Mouse (Mus musculus) kidney, postnatal 0 days (tissue): Measurements from ENCODE around the gene Spred3. TPM values are rescaled to one million over a fixed set of nuclear protein-coding genes. Genes with fewer than 3 reads are reported as not detected.

Experiments
- ATAC-seq: fragments of 200-750 bp; cut with Nextera tagmentation; replicated peaks from 2 replicates; pipeline ENCODE4 v1.8.0; 2017; ENCODE audit warnings: low read depth, moderate number of reproducible peaks, moderate TSS enrichment, moderate library complexity; ENCODE audit not compliant: low FRiP score
- DNase-seq: peaks from one replicate; pipeline ENCODE4 v3.0.0-alpha.2; 2016; ENCODE audit warnings: low spot score
- H3K27ac ChIP-seq: fragments of 300-500 bp; sonication (generic); 2 replicates; pipeline ENCODE4 v1.5.1; 2014; ENCODE audit warnings: mild to moderate bottlenecking
- H3K27me3 ChIP-seq: fragments of 300-500 bp; sonication (generic); 2 replicates; pipeline ENCODE4 v1.6.1; 2014; ENCODE audit warnings: low read length, mixed read lengths; ENCODE audit not compliant: insufficient read depth
- H3K36me3 ChIP-seq: fragments of 300-500 bp; sonication (generic); 2 replicates; pipeline ENCODE4 v1.6.1; 2014; ENCODE audit warnings: low read length, mixed read lengths; ENCODE audit not compliant: insufficient read depth
- H3K4me1 ChIP-seq: fragments of 300-500 bp; sonication (generic); replicated peaks from 2 replicates; pipeline ENCODE4 v1.6.1; 2014; ENCODE audit warnings: antibody characterized with exemption, low read length, mixed read lengths; ENCODE audit not compliant: insufficient read depth
- H3K4me2 ChIP-seq: fragments of 300-500 bp; sonication (generic); 2 replicates; pipeline ENCODE4 v1.6.1; 2014; ENCODE audit warnings: mild to moderate bottlenecking, low read length, moderate library complexity, mixed read lengths
- H3K4me3 ChIP-seq: fragments of 300-500 bp; sonication (generic); replicated peaks from 2 replicates; pipeline ENCODE4 v1.5.1; 2014; ENCODE audit warnings: low read depth, low read length
- H3K9ac ChIP-seq: fragments of 300-500 bp; sonication (generic); 2 replicates; pipeline ENCODE4 v1.6.1; 2014; ENCODE audit warnings: low read depth, low read length
- H3K9me3 ChIP-seq: fragments of 300-500 bp; sonication (generic); replicated peaks from 2 replicates; pipeline ENCODE4 v1.6.1; 2016; ENCODE audit warnings: low read length, inconsistent platforms, mixed read lengths
- CTCF ChIP-seq: IDR thresholded peaks from 2 replicates; pipeline ENCODE4 v1.5.1; 2016; ENCODE audit warnings: antibody characterized with exemption, low read depth, mild to moderate bottlenecking, moderate library complexity
- WGBS: fragments of 180-500 bp; shearing (Covaris S2); extraction: QIAGEN DNeasy Blood & Tissue Kit; methylation state at CpG from one replicate; pipeline ENCODE4 v1.1.7; 2014; 5-methylcytosine and 5-hydroxymethylcytosine counted together
- polyA plus RNA-seq: library from polyadenylated mRNA; unstranded; fragments of >200 nt; fragmentation: Nextera tagmentation; extraction: Ambion mirVana; gene quantifications from 2 replicates; pipeline ENCODE4 v1.2.1, GENCODE M21; 2015

The Spred3 gene
- polyA plus RNA-seq, 1 experiment from 2014 or later, result 1.6 TPM

GRCm38 (mm10) chr7:29170755-29171561, 747 bp upstream of the Spred3 start:
- Histone ChIP-seq H3K27ac (no peak overlapping the region), H3K9me3 (no peaks in the 10 kb centered on the region), H3K4me2 (peak overlapping the region; percentile 88), H3K4me1 (peaks cover 13% of the 10 kb centered on the region), H3K27me3 (peaks cover 11% of the 10 kb centered on the region), H3K9ac (peak overlapping the region; percentile 52), H3K36me3 (peaks cover 25% of the 10 kb centered on the region; the same call in 1 of the 2 replicates), H3K4me3 (peak overlapping the region; percentile 77)
- TF ChIP-seq CTCF, result no peak
- DNase-seq, result no peak
- WGBS, result 2% methylated on average over 43 of the region's 43 CpGs
- ATAC-seq, result no peak

- peak overlapping the region; percentile 62 for H3K9ac ChIP-seq
- H3K4me2 ChIP-seq, result peak overlapping the region; percentile 88
- WGBS, result under 1% methylated on average over 35 of the region's 39 CpGs
- peak; percentile 81 for ATAC-seq
- TF ChIP-seq CTCF, result no peak
- H3K36me3 ChIP-seq, result 0 out of 2 replicates have a peak, but pooled peaks cover 13% of the 10 kb centered on the region
- H3K27me3 ChIP-seq, result peaks cover 11% of the 10 kb centered on the region
- peak; percentile 95 for DNase-seq
- peak overlapping the region; percentile 77 for H3K4me3 ChIP-seq
- H3K4me1 ChIP-seq, result peaks cover 13% of the 10 kb centered on the region
- peak overlapping the region; percentile 54 for H3K27ac ChIP-seq
- H3K9me3 ChIP-seq, result no peaks in the 10 kb centered on the region
Measured at GRCm38 (mm10) chr7:29169231-29170065, 763 bp downstream of the Spred3 start.

GRCm38 (mm10) chr7:29168791-29169230, 1.4 kb downstream of the Spred3 start:
- Histone ChIP-seq H3K27me3 (peaks cover 11% of the 10 kb centered on the region), H3K4me2 (peak overlapping the region; percentile 88), H3K36me3 (0 out of 2 replicates have a peak, but pooled peaks cover 12% of the 10 kb centered on the region), H3K9ac (peak overlapping the region; percentile 62), H3K27ac (peak overlapping the region; percentile 54), H3K4me1 (peaks cover 13% of the 10 kb centered on the region), H3K9me3 (no peaks in the 10 kb centered on the region), H3K4me3 (peak overlapping the region; percentile 77)
- DNase-seq, result no peak
- no peak for ATAC-seq
- 0% methylated on average over 14 of the region's 14 CpGs for WGBS
- no peak for TF ChIP-seq CTCF

DNA sequence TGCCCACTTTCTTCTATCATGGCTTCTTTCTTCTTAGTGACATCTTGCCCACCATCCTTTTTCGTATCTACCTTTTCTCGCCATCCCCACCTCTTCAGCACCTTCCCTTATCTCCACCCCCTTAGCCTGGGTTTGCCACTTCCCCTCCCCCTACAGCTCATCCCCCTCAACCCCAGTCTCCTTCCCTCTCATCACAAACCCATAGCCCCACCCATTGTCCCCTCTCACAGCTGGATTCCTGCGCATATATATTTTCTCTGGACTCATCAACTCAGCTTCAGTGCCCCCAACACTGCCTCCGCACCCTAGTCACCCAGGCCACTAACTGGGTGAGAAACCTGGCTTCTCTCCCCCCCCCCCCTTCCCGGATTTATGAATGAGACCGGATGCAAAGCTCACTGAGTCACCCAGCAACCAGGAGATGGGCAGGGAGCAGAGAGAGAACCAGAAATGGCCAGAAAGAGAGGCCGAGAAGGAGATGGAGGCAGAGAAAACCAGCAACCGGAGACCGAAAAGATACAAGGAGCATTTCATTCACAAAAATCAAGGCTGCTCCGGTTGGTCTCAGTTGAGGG, 2.0 kb downstream of the Spred3 start:
- WGBS, result 9% methylated on average over 10 of the region's 10 CpGs
- peak overlapping the region; percentile 88 for H3K4me2 ChIP-seq
- peak overlapping the region; percentile 77 for H3K4me3 ChIP-seq
- no peak overlapping the region for H3K9ac ChIP-seq
- H3K9me3 ChIP-seq, result no peaks in the 10 kb centered on the region
- peak; percentile 21 for DNase-seq
- TF ChIP-seq CTCF, result no peak
- H3K4me1 ChIP-seq, result peaks cover 13% of the 10 kb centered on the region
- 0 out of 2 replicates have a peak, but pooled peaks cover 6% of the 10 kb centered on the region for H3K36me3 ChIP-seq
- peak overlapping the region; percentile 54; the same call in 1 of the 2 replicates for H3K27ac ChIP-seq
- H3K27me3 ChIP-seq, result peaks cover 7% of the 10 kb centered on the region; the same call in 1 of the 2 replicates
- no peak for ATAC-seq

GRCm38 (mm10) chr7:29167656-29168055, 2.6 kb downstream of the Spred3 start:
- no peak for ATAC-seq
- WGBS, result 30% methylated on average over 19 of the region's 19 CpGs
- Histone ChIP-seq H3K36me3 (0 out of 2 replicates have a peak, but pooled peaks cover under 1% of the 10 kb centered on the region), H3K4me2 (peak overlapping the region; percentile 88), H3K4me3 (no peak overlapping the region), H3K4me1 (peaks cover 13% of the 10 kb centered on the region), H3K9ac (no peak overlapping the region), H3K27ac (no peak overlapping the region), H3K27me3 (peaks cover 7% of the 10 kb centered on the region; the same call in 1 of the 2 replicates), H3K9me3 (no peaks in the 10 kb centered on the region)
- TF ChIP-seq CTCF, result no peak
- no peak for DNase-seq
